Mouse (Mus musculus) forebrain, embryonic 12.5 days (tissue): Measurements from ENCODE around the gene Runx3. TPM values are rescaled to one million over a fixed set of nuclear protein-coding genes. Genes with fewer than 3 reads are reported as not detected.

ENCODE experiments used
- ATAC-seq: fragments of 200-750 bp; cut with Nextera tagmentation; 2 replicates; pipeline ENCODE4 v1.8.0; 2017; ENCODE audit warnings: moderate TSS enrichment; ENCODE audit not compliant: low FRiP score
- H3K27ac ChIP-seq: fragments of 300-500 bp; sonication (generic); 2 replicates; pipeline ENCODE4 v1.5.1; 2016; ENCODE audit warnings: mild to moderate bottlenecking
- H3K27me3 ChIP-seq: fragments of 300-500 bp; sonication (generic); 2 replicates; pipeline ENCODE4 v1.6.1; 2016; ENCODE audit warnings: mild to moderate bottlenecking
- H3K36me3 ChIP-seq: fragments of 300-500 bp; sonication (generic); replicated peaks from 2 replicates; pipeline ENCODE4 v1.6.1; 2016; ENCODE audit warnings: mild to moderate bottlenecking
- H3K4me1 ChIP-seq: fragments of 300-500 bp; sonication (generic); 2 replicates; pipeline ENCODE4 v1.6.1; 2016
- H3K4me2 ChIP-seq: fragments of 300-500 bp; sonication (generic); 2 replicates; pipeline ENCODE4 v1.6.1; 2016; ENCODE audit warnings: mild to moderate bottlenecking, moderate library complexity
- H3K4me3 ChIP-seq: fragments of 300-500 bp; sonication (generic); replicated peaks from 2 replicates; pipeline ENCODE4 v1.5.1; 2016; ENCODE audit warnings: mild to moderate bottlenecking
- H3K9ac ChIP-seq: fragments of 300-500 bp; sonication (generic); 2 replicates; pipeline ENCODE4 v1.6.1; 2016; ENCODE audit warnings: mild to moderate bottlenecking
- H3K9me3 ChIP-seq: fragments of 300-500 bp; sonication (generic); 2 replicates; pipeline ENCODE4 v1.6.1; 2016
- WGBS: fragments of 180-500 bp; shearing (Covaris S2); methylation state at CpG from one replicate; pipeline ENCODE4 v1.1.7; 2016; 5-methylcytosine and 5-hydroxymethylcytosine counted together
- polyA plus RNA-seq: library from polyadenylated mRNA; unstranded; fragments of >200 nt; fragmentation: Nextera tagmentation; extraction: Ambion mirVana; gene quantifications from 2 replicates; pipeline ENCODE4 v1.2.1, GENCODE M21; 2016

Gene Runx3
- polyA plus RNA-seq: 0.05 and 0.09 TPM in 2 replicates

- no peak for ATAC-seq
- Histone ChIP-seq H3K36me3 (no peaks in the 10 kb centered on the region), H3K9ac (no peak within 1 kb of the TSS), H3K4me2 (no peak within 1 kb of the TSS), H3K4me1 (no peaks in the 10 kb centered on the region), H3K9me3 (no peaks in the 10 kb centered on the region), H3K27ac (no peak within 1 kb of the TSS), H3K4me3 (no peak within 1 kb of the TSS), H3K27me3 (no peaks in the 10 kb centered on the region)
- WGBS: 77% methylated on average over 18 of the region's 18 CpGs
These were observed at the start of gene Runx3 for GRCm38 (mm10) chr4:135120342-135121100. Runx3 (plus strand) TSS chr4:135120652.

GRCm38 (mm10) chr4:135072671-135073070 lies 47.8 kb upstream of the Runx3 start:
- no peak for ATAC-seq
- 88% methylated on average over 6 of the region's 6 CpGs for WGBS

GRCm38 (mm10) chr4:135073523-135073922 lies 46.9 kb upstream of the Runx3 start:
- Histone ChIP-seq H3K4me3 (no peak overlapping the region), H3K4me2 (no peak overlapping the region), H3K4me1 (no peaks in the 10 kb centered on the region), H3K27ac (no peak overlapping the region), H3K9ac (no peak overlapping the region), H3K9me3 (no peaks in the 10 kb centered on the region), H3K27me3 (no peaks in the 10 kb centered on the region), H3K36me3 (no peaks in the 10 kb centered on the region)
- ATAC-seq: no peak
- 77% methylated on average over 10 of the region's 10 CpGs for WGBS

More at GRCm38 (mm10) chr4:135072671-135073070, 47.8 kb upstream of the Runx3 start:
- H3K27me3 ChIP-seq: no peaks in the 10 kb centered on the region
- no peaks in the 10 kb centered on the region for H3K36me3 ChIP-seq
- H3K4me1 ChIP-seq: no peaks in the 10 kb centered on the region
- no peak overlapping the region for H3K4me2 ChIP-seq
- H3K27ac ChIP-seq: no peak overlapping the region
- no peak overlapping the region for H3K9ac ChIP-seq
- H3K9me3 ChIP-seq: no peaks in the 10 kb centered on the region
- no peak overlapping the region for H3K4me3 ChIP-seq

- no peaks in the 10 kb centered on the region for H3K36me3 ChIP-seq
- 78% methylated on average over 4 of the region's 4 CpGs for WGBS
- peaks cover 1% of the 10 kb centered on the region; the same call in 1 of the 2 replicates for H3K4me1 ChIP-seq
- H3K4me2 ChIP-seq: no peak overlapping the region
- H3K9ac ChIP-seq: no peak overlapping the region
- ATAC-seq: no peak
- H3K4me3 ChIP-seq: no peak overlapping the region
- H3K27me3 ChIP-seq: no peaks in the 10 kb centered on the region
- no peak overlapping the region for H3K27ac ChIP-seq
- H3K9me3 ChIP-seq: no peaks in the 10 kb centered on the region
These were observed 45.8 kb upstream of the Runx3 start for GRCm38 (mm10) chr4:135074646-135075045.

GRCm38 (mm10) chr4:135075360-135075759 lies 45.1 kb upstream of the Runx3 start:
- no peak overlapping the region for H3K4me3 ChIP-seq
- H3K4me2 ChIP-seq: no peak overlapping the region
- H3K9me3 ChIP-seq: no peaks in the 10 kb centered on the region
- H3K27ac ChIP-seq: no peak overlapping the region
- no peaks in the 10 kb centered on the region for H3K36me3 ChIP-seq
- no peak overlapping the region; the same call in 1 of the 2 replicates for H3K9ac ChIP-seq
- 83% methylated on average over 6 of the region's 6 CpGs for WGBS
- no peak for ATAC-seq
- H3K27me3 ChIP-seq: no peaks in the 10 kb centered on the region
- H3K4me1 ChIP-seq: peaks cover 8% of the 10 kb centered on the region; the same call in 1 of the 2 replicates

- no peak for ATAC-seq
- Histone ChIP-seq H3K36me3 (no peaks in the 10 kb centered on the region), H3K9ac (no peak overlapping the region; the same call in 1 of the 2 replicates), H3K9me3 (no peaks in the 10 kb centered on the region), H3K4me1 (peaks cover 11% of the 10 kb centered on the region; the same call in 1 of the 2 replicates), H3K4me3 (no peak overlapping the region), H3K27ac (no peak overlapping the region), H3K27me3 (no peaks in the 10 kb centered on the region), H3K4me2 (no peak overlapping the region)
- 89% methylated on average over 5 of the region's 5 CpGs for WGBS
These were observed 43.8 kb upstream of the Runx3 start for GRCm38 (mm10) chr4:135076611-135077010.

GRCm38 (mm10) chr4:135077196-135077595 lies 43.3 kb upstream of the Runx3 start:
- no peaks in the 10 kb centered on the region for H3K27me3 ChIP-seq
- H3K9ac ChIP-seq: no peak overlapping the region
- H3K4me2 ChIP-seq: no peak overlapping the region
- peaks cover 11% of the 10 kb centered on the region; the same call in 1 of the 2 replicates for H3K4me1 ChIP-seq
- 87% methylated on average over 9 of the region's 9 CpGs for WGBS
- H3K9me3 ChIP-seq: no peaks in the 10 kb centered on the region
- no peaks in the 10 kb centered on the region for H3K36me3 ChIP-seq
- no peak overlapping the region for H3K27ac ChIP-seq
- no peak for ATAC-seq
- no peak overlapping the region for H3K4me3 ChIP-seq

- no peak overlapping the region for H3K9ac ChIP-seq
These were observed 40.4 kb upstream of the Runx3 start for GRCm38 (mm10) chr4:135079859-135080640.

GRCm38 (mm10) chr4:135080641-135080920 lies 39.9 kb upstream of the Runx3 start:
- no peaks in the 10 kb centered on the region for H3K9me3 ChIP-seq
- no peaks in the 10 kb centered on the region for H3K36me3 ChIP-seq
- H3K4me3 ChIP-seq: no peak overlapping the region
- no peaks in the 10 kb centered on the region for H3K27me3 ChIP-seq
- no peak overlapping the region for H3K4me2 ChIP-seq
- no peak for ATAC-seq
- WGBS: 61% methylated on average over 7 of the region's 7 CpGs
- no peak overlapping the region for H3K27ac ChIP-seq
- peaks cover 11% of the 10 kb centered on the region; the same call in 1 of the 2 replicates for H3K4me1 ChIP-seq
- no peak overlapping the region for H3K9ac ChIP-seq

More at GRCm38 (mm10) chr4:135079859-135080640, 40.4 kb upstream of the Runx3 start:
- Histone ChIP-seq H3K27me3 (no peaks in the 10 kb centered on the region), H3K4me2 (no peak overlapping the region), H3K36me3 (no peaks in the 10 kb centered on the region), H3K9me3 (no peaks in the 10 kb centered on the region), H3K4me1 (peaks cover 11% of the 10 kb centered on the region; the same call in 1 of the 2 replicates), H3K4me3 (no peak overlapping the region), H3K27ac (peak overlapping the region; percentile 68)
- WGBS: 39% methylated on average over 23 of the region's 23 CpGs
- ATAC-seq: no peak; the same call in 1 of the 2 replicates

GRCm38 (mm10) chr4:135083089-135083488 lies 37.4 kb upstream of the Runx3 start:
- Histone ChIP-seq H3K36me3 (no peaks in the 10 kb centered on the region), H3K9me3 (no peaks in the 10 kb centered on the region), H3K4me3 (no peak overlapping the region), H3K27ac (no peak overlapping the region), H3K27me3 (no peaks in the 10 kb centered on the region), H3K4me2 (no peak overlapping the region), H3K9ac (no peak overlapping the region), H3K4me1 (peaks cover 11% of the 10 kb centered on the region; the same call in 1 of the 2 replicates)
- ATAC-seq: no peak
- 77% methylated on average over 6 of the region's 6 CpGs for WGBS

- 76% methylated on average over 13 of the region's 13 CpGs for WGBS
- no peak for ATAC-seq
- H3K4me2 ChIP-seq: no peak overlapping the region
- no peak overlapping the region for H3K9ac ChIP-seq
- H3K27me3 ChIP-seq: no peaks in the 10 kb centered on the region
- H3K9me3 ChIP-seq: no peaks in the 10 kb centered on the region
- no peak overlapping the region for H3K4me3 ChIP-seq
- H3K27ac ChIP-seq: no peak overlapping the region
- no peaks in the 10 kb centered on the region for H3K36me3 ChIP-seq
- H3K4me1 ChIP-seq: peaks cover 4% of the 10 kb centered on the region; the same call in 1 of the 2 replicates
These were observed 35.2 kb upstream of the Runx3 start for GRCm38 (mm10) chr4:135085077-135085853.

GRCm38 (mm10) chr4:135090613-135091012 lies 29.8 kb upstream of the Runx3 start:
- Histone ChIP-seq H3K9me3 (no peaks in the 10 kb centered on the region), H3K4me1 (no peaks in the 10 kb centered on the region), H3K4me3 (no peak overlapping the region), H3K27ac (no peak overlapping the region), H3K4me2 (no peak overlapping the region), H3K9ac (no peak overlapping the region), H3K27me3 (no peaks in the 10 kb centered on the region; the same call in 1 of the 2 replicates), H3K36me3 (no peaks in the 10 kb centered on the region)
- no peak for ATAC-seq
- 82% methylated on average over 13 of the region's 13 CpGs for WGBS
